Mouse (Mus musculus) adipocyte (in vitro differentiated cells): ENCODE data around the gene Fcgr1.
"Not testable (repeated sequence)": the region's sequence is repeated elsewhere in the genome, so short reads cannot be mapped to it uniquely, and the experiment has no call there.

ENCODE experiments used
- DNase-seq: peaks from one replicate; pipeline ENCODE4 v3.0.0-alpha.2; 2016; ENCODE audit warnings: low spot score

Gene Fcgr1

DNA sequence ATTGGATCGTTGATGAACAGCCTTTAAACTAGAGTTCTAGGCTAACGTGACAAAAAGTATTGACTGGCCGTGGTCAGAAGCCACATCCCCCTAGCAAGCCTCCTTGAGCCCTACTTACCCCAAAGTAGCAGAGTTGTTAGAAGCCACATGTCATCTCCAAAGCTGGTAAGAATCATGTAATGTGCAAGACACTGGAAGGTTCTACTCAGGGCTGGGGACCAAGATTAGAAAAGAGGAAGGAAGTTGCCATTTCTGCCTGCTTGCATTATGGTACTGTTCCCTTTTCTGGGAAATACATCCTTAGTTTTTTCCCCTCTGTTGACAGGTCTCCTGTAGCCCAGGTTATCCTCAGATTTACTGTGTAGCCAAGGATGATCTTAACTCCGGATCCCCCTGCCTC lies at the start of gene Fcgr1:
TSS of gene Fcgr1 (minus strand) at position 183 of the 400 bp plus-strand sequence.
- DNase-seq = no peak

DNA sequence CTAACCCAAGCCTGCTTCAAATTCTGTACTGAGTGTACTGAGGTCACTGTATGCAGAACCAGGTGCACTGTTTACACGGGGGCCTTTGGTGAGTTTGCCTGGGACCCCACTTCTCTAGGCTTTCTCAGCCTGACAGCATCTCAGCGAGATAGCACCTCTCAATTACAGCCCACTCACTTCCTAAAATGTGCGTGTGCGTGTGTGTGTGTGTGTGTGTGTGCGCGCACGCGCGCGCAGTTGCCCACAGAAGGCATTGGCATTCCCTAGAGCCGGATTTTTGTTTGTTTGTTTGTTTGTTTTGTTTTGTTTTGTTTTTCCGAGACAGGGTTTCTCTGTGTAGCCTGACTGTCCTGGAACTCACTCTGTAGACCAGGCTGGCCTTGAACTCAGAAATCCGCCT lies 48.9 kb upstream of the Fcgr1 start:
- DNase-seq = not testable (repeated sequence)

DNA sequence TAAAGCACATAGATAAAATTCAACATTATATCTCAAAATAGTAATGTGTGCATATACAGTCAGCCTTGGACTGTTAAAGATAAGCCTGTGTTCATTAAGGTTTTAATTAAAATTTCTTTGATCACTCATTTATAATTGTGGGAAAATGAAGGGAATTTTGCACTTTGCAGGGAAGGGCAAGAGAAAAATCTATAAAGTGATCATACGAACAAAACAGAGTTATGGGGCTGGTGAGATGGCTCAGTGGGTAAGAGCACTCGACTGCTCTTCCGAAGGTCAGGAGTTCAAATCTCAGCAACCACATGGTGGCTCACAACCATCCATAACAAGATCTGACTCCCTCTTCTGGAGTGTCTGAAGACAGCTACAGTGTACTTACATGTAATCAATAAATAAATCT lies 48.3 kb upstream of the Fcgr1 start:
- DNase-seq = not testable (repeated sequence)

DNA sequence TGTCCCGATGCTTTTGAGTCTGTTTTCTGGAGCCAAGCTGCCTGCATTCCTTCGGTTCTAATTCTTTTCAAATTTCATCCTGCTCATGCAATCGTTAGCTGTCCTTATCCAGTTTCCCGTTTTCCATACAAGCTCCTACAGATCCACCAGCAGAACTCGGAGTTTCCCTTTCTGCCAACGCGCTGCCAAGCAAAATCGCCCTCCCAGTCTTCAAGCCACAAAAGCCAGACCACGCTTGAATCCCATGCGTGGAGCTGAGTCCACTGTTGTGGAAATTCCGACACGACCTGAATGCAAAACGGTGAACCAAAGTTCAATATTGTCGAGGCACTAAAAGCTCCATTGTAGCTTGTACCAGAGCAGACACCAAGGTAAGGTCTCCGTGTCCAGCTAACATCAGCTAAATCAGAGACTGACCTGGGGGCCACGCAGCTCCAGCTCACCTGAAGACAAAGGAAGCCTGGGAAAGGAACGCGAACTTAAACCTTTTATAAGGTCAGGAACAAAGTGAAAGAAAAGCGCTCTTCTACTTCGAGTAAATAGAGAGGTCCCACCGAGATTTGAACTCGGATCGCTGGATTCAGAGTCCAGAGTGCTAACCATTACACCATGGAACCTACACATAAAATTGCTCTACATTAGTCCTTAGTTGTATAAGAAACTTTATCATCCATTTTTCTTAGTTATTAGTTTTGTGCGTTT lies 47.0 kb upstream of the Fcgr1 start:
- no peak for DNase-seq

DNA sequence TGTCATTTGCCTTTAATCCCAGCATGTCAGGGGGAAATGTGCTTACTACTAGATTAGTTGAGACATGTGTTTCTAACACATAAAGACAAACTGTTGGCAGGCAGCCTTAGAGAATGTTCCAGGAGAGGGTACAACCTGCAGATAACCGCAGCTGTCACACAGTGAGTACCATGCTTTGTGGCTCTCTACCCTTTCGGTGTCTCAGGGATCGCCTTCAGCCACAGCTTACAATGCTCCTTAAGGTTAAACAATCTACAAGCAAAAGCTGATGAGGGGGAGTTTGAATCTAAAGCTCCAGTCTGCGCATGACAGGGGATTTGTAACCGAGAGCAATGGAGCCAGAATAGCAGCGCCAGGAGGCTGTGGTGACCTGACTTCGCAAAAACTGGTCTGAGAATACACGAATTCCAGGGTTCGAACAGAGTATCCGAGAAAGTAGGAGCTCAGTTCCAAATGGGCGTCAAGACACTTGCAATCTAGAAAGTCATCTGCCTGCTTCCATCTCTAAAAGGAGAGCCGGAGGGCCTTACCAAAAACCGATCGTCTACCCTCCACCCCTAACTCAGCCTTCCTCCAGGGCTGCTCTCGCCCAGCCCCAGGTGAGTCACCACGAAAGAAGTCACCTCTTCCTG lies 45.2 kb upstream of the Fcgr1 start:
- no peak for DNase-seq

DNA sequence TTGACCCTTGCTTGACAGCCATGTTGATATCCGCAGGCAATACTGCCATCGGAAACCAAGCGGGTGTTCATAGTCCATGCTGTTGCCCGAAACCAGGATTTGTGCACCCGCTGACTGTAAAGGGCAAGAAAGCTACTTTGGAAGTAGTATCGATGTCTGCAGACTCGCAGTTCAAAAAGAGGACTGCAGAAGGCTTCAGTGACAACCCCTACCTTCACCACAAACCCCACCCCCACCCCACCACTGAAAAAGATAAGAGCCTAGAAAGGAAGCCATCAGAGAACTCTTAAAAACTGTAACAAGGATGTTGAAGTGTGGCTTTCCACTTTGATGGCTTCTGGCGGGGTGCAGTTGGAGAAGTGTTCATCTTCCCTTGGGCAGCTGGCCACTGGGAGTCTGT lies 44.3 kb upstream of the Fcgr1 start:
- no peak for DNase-seq

DNA sequence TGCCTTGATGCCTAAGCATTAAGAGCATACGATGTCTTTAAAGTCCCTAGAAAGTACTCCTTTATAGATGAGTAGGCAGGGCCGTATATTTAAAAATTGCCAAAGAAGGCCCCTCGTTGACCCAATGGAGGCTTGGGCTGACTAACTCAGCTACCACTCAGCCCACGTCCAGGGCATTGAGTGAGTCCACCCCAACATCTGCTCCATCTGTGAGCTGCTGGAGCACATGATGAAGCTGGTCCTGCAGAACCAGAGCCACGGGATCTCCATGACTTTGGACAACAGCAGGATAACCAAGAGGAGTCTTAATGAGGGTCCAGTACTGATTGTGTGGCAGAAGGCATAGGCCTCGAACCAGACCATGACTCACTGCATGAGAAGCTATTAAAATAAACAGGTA lies 43.5 kb upstream of the Fcgr1 start:
- no peak for DNase-seq

DNA sequence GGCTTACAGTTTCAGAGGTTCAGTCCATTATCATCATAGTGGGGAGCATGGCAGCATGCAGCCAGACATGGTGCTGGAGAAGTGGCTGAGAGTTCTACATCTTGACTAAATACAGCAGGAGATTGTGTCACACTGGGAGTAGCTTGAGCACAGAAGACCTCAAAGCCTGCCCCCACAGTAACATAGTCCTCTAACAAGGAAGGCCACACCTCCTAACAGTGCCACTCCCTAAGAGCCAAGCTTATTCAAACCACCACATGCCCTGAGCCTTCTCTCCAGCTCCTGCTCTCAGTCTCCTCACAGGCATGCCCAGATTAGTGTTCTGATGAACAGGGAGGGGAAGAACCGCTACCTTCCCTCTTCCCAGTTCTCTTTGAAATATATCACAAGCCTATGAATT lies 42.9 kb upstream of the Fcgr1 start:
- no peak for DNase-seq

DNA sequence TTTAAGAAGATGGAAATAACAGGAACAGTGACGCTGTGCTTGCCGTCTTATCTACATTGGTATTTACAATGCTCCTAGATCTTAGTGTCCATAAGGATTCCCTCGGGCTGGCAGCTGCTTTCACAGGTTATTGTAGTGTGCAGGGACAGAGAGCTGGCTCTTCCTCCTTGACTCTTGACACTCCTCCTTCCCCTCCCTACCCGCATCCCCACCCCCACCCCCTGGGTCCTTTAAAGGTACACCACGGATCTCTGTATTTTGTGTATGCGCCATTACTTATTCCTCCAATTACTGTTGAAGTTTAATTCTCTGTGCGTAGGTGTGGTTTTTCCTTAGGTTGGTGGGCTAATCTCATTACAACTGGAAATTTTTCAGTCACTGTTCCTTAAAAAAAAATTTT lies 41.8 kb upstream of the Fcgr1 start:
- no peak for DNase-seq

DNA sequence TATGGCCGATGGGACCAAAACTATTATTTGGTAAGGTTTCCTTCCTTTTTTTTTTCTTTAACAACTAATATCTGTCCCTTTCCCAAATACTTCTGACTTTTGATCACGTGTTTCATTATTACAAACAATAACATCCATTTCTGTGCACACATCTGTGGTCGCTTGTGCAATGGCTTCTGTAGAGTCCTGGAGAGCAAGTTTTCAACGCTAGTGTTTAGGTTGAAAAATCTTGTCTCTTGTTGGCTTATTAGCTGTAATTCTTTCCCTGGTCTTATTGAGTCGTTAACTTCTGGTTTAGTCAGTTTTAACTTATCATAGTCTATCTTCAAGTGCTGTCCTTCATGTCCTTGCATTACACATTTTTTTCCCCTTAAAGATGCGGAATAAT lies 41.4 kb upstream of the Fcgr1 start:
- DNase-seq = no peak

DNA sequence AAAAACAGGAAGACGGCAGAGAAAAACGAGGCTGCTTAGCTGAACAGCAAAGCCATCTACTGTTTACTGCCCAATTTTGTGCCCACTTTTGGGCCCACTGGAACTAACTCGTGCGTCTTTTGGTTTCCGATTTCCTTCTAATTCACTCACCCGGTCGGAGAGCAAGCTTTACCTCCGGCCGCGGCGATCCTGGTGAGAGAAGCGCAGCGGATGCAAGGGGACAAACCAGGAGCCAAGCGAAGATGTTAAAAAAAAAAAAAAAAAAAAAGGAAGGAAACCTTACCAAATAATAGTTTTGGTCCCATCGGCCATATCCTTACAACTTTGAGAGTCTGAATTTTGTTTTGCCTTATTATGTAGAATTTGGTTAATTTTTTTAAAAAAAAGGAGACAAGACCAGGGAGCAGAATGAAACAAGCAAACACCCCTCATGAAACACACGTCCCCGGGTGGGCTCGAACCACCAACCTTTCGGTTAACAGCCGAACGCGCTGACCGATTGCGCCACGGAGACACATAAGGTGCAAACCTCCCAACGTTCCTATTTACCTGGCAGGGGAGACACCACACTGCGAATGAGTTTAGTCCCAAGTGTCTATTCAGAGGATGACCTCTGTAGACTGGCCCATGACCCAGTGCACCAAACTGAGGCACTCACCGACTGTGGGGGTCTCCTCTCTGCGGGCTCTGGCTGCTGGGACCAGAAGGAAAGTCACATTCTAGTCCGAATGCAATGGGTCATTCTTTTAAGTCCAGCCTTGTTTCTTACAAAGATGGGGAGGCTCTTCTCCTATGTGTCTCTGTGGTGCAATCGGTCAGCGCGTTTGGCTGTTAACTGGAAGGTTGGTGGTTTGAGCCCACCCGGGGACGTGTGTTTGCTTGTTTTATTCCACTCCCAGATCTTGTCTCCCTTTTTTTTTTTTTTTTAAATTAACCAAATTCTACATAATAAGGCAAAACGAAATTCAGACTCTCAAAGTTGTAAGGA lies 40.7 kb upstream of the Fcgr1 start:
- DNase-seq = no peak

DNA sequence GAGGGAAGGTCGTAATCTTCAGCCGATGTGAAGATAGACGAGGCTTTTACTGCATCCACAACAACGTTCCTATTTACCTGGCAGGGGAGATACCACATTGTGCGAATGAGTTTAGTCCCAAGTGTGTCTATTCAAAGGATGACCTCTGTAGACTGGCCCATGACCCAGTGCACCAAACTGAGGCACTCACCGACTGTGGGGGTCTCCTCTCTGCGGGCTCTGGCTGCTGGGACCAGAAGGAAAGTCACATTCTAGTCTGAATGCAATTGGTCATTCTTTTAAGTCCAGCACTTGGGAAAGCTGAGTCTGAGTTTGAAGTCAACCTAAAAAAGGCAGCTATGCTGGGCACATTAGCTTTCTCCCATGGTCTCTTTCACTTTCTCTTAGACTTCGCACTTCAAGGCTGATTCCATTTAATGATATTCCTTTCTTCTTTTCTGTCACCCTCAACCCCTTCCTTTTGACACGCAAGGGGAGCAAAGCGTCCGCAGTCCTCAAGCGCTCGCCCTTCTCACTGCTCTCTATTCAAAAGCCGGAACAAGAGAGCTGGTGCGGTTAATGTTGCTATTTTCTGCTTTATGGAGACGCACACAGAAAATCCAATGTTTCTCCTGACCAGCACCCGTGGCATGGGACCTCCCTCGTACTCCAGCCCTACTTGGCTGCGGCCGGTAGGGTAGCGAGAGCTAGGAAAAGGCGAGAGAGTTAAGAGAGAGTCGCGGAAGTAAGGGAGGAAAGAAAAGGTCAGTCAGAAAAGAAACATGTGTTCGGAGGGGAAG lies 39.8 kb upstream of the Fcgr1 start:
- DNase-seq = no peak

DNA sequence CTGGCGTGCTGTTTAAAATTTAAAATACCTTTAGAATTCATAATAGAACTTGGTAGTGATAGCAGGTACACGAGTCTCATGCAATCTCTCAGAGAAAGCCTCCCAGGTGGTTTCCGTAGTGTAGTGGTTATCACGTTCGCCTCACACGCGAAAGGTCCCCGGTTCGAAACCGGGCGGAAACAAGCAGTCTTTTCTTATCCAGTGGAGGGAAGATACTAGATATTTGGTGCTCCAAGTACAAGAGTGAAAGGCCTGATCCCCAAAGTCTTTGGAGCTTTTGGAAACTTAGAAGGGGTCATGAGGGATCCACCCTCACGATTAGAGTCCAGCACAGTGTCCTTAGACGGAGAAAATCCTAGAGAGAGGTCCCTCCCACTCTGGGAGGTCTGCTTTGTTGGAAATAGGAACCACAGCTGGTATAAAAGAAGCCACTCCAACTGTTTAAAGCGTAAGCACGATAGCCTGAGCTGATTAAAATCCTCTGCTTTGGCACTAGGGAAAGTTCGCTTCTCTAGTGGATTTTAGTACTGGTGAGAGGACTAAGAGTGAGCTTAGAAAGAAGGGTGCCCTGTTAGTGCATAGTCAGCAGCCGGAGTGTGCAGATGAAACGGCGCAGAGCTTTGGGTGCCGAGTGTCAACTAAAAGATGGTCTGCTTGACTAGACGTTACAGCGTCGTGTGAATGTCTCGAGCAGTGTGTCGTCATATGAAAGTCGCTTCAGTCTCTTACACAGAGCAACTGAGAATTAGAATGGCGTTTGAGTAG lies 39.0 kb upstream of the Fcgr1 start:
- no peak for DNase-seq

DNA sequence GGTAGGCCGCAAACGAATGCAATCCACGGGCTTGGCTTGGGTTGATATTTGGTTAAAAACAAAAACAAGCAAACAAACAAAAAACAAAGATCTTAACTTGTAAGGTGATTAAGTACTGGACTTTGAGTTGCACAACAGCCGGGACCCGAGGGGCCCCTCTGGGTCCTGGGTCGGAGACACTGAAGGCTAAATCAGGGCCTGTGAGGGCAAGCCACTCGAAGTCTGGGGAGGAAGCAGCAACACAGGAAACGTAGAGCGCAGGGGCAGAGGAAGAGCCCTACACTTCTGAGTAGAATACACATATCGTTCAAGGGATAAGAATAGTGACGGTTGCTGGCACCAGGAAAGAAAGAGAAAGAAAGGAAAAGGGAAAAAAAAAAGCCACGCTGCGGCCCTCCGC lies 38.2 kb upstream of the Fcgr1 start:
- no peak for DNase-seq

DNA sequence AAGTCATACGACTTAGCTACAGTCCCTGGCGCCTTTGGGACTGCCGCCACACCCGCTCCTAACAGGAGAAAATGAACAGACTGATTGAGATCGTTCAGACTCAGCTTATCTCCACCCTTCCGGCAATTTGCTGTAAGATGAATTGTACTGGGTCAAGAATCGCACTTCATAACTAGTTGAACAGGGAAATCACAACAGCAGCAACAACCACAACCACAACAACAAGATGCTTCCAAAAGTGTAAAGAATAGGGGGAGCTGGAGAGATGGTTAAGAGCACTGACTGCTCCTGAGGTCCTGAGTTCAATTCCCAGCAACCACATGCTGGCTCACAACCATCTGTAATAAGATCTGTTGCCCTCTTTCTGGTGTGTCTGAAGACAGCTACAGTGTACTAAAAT lies 37.7 kb upstream of the Fcgr1 start:
- no peak for DNase-seq

DNA sequence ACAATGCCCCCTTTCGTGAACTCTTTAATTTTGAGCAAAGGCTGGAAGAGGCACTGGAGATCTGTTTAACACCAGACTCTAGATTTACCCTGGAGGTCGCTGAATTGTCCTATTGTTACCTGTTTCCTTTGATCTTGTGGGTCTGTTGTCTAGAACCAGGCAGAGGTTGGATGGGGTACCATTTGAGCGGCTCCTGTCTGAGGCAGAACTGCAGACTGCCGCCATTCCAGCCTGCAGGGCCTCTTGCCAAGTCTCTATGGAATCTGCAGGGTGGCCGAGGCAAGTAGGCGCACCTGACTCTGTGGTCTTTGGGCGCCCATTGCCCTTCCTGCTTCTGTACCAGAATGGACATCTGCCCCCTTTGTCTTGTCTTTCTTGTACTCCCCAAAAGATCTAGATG lies 36.8 kb upstream of the Fcgr1 start:
- DNase-seq = no peak

DNA sequence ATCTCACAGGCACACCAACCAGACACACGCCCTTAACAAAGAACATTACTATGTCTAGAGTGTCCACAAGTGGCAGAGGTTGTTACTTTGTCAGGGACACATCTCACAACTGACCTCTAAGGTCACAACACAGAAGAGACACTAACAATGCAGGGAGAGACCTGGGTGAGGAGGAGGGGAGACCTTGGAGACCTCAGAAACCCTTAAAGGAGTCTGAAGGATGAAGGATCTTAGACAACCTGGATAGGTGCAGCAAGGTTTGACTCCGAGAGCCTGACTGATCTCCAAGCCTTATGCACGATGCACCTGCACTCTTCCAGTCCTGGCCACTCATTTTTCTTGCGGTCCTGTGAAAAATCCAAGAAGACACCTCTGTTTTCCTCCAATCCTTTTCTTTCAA lies 36.4 kb upstream of the Fcgr1 start:
- no peak for DNase-seq

DNA sequence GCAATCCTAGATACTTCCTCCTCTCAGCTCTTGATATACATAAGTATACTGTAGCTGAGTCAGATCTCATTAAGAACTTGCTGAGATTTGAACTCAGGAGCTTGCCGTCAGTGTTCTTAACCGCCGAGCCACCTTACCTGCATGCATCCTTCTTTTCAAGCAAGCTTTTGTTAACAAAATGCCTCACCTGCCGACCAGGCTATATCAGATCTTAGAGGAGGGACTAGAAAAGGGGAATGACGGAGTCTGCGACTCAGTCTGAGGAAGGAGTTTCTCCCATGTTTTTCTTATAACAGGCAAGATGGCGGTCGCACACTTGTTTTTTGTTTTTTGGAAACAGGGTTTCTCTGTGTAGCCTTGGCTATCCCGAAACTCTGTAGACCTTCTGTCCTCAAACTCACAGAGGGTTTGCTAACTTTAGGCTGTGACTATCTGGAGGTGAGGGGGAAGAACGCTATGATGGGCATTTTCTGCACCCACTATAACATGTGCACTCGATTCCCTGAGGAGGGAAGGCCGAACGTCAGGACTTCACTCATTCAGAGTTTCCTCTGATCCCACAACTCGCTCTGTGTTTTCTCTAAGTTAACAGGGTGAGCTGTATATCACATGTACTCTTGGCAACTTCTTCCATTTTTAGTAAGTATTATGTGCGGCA lies 35.1 kb upstream of the Fcgr1 start:
- no peak for DNase-seq

DNA sequence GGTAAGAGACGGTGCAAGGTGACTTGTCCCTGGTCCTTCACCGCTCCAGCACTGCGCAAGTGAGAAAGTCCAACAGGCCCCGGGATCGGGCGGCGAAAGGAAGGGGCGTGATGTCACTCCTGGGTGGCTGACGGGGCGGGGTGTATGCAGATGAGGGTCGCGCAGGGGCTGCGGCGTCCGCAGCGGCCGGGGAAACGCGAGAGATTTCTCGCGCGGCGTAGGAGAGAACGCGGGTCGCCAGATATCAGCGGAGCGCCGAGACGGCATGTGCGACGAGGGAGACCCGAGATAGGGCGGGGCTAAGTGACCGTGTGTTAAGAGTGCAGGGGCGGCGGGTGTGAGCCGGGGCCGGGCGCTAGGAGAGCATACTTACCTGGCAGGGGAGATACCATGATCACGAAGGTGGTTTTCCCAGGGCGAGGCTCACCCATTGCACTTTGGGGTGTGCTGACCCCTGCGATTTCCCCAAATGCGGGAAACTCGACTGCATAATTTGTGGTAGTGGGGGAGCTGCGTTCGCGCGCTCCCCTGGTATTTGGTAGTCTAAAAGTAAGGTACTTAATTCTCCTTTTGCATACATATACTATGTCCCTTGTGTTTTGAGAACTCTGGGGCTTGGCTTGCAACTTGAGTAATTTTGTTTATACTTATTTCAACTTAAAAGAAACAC lies 34.4 kb upstream of the Fcgr1 start:
- DNase-seq = not testable (repeated sequence)

DNA sequence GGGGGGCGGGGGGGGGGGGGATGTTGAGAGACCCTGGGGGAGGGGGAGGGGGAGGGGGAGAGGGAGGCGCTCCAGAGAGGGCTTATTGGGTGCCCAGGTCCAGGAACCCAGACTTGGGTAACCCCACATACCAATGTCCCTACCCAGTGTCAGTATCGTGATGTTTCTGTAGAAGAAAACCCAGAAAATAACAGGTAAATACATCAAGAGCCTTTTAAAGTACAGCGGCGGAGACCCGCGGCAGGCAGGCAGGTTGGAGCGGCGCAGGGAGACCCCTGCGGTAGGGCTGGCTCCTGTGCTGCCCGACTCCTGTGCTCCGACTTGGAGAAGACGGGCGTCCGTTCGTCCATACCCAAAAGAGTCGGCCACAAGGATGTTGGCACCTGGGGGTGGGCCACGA lies 33.9 kb upstream of the Fcgr1 start:
- no peak for DNase-seq
